Mouse (Mus musculus) left cerebral cortex, postnatal 14 days (tissue): ENCODE results near the gene Gdf15. TPM values are rescaled to one million over a fixed set of nuclear protein-coding genes. Genes with fewer than 3 reads are reported as not detected.

Source experiments
- DNase-seq, 2 experiments: peaks; one replicate each; pipeline ENCODE4 v3.0.0; 2021 to 2022; ENCODE audit warnings: low spot score in 2 of 2, mixed read lengths in 1 of 2
- intact Hi-C: fragments of 180-260 bp; cut with DNase I; formaldehyde crosslinking; loops from one replicate; pipeline ENCODE4 v1.15.1; 2025
- total RNA-seq, 2 experiments: library from RNA; stranded (reverse); gene quantifications; 2 replicates each; pipeline ENCODE4 v1.2.3; 2021

Gdf15 gene
- total RNA-seq, 2 experiments from 2014 or later = not detected

DNA sequence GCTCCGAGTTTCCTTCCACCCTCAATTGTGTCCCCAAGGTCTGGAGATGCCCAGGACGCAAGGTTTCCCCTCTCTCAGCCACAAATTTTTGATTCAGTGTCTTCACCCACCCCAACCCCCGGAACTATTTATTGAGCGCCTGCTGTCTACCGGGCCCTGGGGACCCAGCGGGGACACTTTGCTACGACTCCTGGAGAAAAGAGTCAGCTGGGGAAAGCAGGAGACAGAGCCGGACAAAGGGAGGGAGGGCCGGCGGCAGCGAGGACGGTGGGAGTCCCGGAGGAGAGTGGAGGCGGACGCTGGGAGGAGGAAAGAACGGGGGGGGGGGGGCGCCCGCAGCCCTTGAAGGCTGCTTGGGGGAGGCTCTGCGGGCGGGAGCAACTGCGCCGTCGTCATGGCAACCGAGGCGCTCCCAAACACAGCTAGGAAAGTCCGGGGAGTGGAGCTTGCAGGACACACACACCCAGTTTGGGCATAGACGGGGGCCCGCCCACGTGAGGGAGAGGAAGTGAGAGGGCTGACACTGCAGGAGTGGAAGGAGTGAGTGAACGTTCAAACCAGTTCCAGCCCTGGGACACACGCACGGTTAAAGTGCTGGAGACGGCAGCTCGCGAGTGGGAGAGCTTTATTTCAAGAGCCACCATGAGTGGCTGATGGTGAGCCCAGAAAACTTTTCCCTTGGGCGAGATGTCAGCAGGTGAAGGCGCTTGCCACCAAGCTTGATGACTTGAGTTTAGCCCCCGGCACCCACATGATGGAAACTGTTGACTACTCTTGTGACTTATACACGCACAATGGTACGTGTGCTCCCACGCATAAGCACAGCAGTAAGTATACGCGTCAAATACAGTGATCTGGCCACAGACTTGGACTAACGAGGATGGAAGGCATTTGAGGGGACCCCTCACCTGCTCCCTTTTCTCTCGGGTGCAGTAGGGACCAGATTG, 22.1 kb downstream of the Gdf15 start:
- intact Hi-C loops = loop anchor here (1.0 to 5.0 kb wide), 2 partner anchors 19 to 47 kb away; no protein-coding TSS in a partner anchor
- peak; percentile 90 to 96 for DNase-seq

GRCm38 (mm10) chr8:70609368-70609848, 22.8 kb downstream of the Gdf15 start:
- intact Hi-C loops = no loop called here
- peak; percentile 72 to 91 for DNase-seq

DNA sequence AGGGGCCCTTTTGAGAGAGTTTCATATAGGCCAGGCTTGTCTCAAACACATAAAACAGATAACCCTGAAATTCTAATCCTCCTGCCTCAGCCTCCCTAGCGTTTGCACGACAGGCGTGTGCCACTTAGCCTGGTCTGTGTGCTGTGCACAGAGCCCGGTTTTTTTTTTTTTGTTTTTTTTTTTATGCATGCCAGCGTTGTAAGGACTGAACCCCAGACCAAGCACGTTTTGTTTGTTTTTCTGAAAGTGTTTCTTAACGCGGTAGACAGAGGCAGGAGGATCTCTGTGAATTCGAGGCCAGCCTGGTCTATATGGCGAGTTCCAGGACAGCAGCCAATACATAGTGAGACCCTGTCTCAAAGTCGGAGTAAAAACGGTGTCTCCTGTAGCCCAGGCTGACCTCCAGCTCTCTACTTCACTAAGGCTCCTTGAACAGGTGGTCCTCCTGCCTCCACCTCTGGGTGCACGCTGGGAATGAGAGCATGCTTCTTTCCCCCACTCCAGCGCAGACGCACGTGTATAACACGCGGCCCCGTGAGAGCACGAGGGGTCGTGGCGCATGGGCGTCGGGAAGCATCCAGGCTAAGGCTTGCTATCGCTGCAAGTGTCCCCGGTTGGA, 23.4 kb downstream of the Gdf15 start, which contains the start of gene Ssbp4:
Gene Ssbp4, minus strand, starts transcription at position 124 of the 619 bp plus-strand sequence.
- DNase-seq = no peak
- intact Hi-C loops = no loop called here

- intact Hi-C loops = no loop called here
- DNase-seq = peak; percentile 67 to 76
These were observed 24.1 kb downstream of the Gdf15 start for GRCm38 (mm10) chr8:70607898-70608748.

DNA sequence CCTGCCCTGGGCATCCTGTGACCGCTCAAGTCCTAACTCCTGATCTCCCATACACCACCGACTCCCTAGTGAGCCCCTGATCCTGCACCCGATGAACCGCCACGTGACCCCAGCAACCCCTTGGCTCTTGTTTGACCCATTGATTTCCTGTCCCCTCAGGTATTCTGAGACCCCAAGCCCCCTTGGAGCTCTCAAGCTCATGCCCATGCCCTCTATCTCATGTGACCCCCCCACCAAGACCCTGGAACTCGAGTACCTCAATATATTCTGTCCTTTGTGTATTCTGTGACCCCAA, 24.7 kb downstream of the Gdf15 start:
- intact Hi-C loops = no loop called here
- DNase-seq = no peak

GRCm38 (mm10) chr8:70606780-70607602, 25.3 kb downstream of the Gdf15 start:
- no peak for DNase-seq
- intact Hi-C loops = no loop called here

GRCm38 (mm10) chr8:70605871-70606779, 26.1 kb downstream of the Gdf15 start:
- intact Hi-C loops = no loop called here
- DNase-seq = no peak

DNA sequence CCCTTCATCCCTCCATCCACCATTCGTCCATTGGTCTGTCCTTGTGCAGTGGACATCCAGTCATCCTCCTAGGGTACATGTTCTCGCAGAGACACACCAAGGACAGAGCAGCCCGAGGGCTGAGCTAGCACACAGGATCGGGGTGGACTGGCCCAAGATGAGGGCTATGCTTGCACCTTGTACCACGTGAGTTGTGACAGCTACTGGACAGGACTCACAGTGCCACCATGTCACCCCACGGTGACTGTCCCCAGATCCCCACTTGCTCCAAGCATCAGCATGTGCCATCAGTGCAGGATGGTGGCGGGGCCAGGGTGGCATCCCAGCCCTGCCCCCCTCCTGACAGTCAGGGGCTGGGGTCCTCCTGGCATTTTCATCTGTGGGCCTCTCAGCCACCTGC, 27.7 kb downstream of the Gdf15 start:
- intact Hi-C loops = no loop called here
- no peak for DNase-seq

GRCm38 (mm10) chr8:70602139-70602811, 30.0 kb downstream of the Gdf15 start:
- no peak for DNase-seq
- intact Hi-C loops = no loop called here

- intact Hi-C loops = no loop called here
These were observed 31.0 kb downstream of the Gdf15 start for GRCm38 (mm10) chr8:70601271-70601649.

GRCm38 (mm10) chr8:70600473-70601270, 31.6 kb downstream of the Gdf15 start:
- intact Hi-C loops = no loop called here

More at GRCm38 (mm10) chr8:70601271-70601649, 31.0 kb downstream of the Gdf15 start:
- peak; percentile 88 to 91 for DNase-seq

GRCm38 (mm10) chr8:70599507-70600290, 32.6 kb downstream of the Gdf15 start:
- no peak for DNase-seq
- intact Hi-C loops = no loop called here

More at GRCm38 (mm10) chr8:70600473-70601270, 31.6 kb downstream of the Gdf15 start:
- DNase-seq = no peak

DNA sequence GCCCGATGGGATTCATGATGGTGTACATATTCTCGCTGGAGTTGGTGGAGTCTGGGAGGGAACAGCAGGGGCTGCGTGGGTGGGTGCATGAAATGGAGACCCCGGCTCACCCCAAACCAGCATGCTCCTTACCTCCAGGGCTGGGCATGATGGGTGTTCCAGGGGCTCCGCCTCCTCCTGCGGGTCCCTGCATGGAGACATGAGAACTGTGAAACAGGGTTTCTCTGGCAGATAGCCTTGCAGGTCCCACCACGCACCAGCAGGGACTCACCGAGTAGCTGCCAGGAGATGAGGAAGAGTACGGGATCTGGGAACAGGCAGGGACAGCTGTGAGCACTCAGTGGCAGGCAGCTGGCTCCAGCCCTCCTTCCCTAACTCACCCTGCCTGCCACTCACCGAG, 33.5 kb downstream of the Gdf15 start:
- DNase-seq = peak in 1 of 2 experiments; percentile 83
- intact Hi-C loops = no loop called here

- DNase-seq = peak; percentile 84 to 86
- intact Hi-C loops = no loop called here
These were observed 34.0 kb downstream of the Gdf15 start for GRCm38 (mm10) chr8:70598283-70598682.

DNA sequence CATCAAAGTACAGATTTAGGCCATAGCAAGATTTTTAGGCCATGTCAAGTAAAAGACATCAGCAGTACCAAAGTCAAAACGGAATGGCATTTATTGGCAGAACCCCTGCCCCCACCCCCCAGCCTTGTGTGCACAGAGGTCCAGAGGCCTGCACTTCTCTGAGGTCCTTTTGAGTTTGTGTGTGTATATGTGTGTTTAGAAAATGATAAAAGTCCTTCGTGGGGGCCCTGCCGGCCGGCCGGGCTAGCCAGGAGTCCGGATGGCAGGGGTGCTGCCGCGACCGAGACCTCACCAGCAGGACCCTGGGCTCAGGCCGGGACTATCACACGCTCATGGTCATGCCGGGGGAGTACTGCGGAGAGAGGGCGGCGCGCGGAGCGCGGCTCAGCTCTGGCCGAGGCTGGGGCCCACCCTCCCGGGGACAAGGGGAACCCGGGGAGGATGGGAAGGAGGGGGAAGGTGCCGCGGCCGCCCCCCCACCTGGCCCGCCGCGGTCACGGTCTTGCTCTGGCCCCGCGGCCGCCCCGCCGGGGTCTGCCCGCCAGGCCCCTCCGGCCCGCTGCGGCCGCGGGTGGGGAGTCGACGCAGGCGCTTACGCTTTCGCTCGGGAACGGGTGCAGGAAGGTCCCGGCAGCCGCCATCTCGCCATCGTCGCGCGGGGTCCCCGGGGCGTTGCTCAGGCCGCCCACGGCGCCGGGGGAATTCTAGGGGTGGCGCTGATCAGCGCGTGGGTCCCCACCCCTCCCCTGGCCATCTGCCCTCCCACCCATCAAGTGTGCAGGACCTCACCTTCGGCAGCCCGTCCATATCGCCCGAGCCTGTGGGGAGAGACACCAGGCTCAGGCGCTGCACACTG, 34.6 kb downstream of the Gdf15 start:
- intact Hi-C loops = no loop called here

More for the DNA sequence above, 34.6 kb downstream of the Gdf15 start:
- no peak for DNase-seq
